Mouse (Mus musculus) kidney, adult 18-20 months (tissue): ENCODE measurements around the gene Retreg2.

Experiments
- DNase-seq: peaks from one replicate; pipeline ENCODE4 v3.0.0; 2021

Gene Retreg2

DNA sequence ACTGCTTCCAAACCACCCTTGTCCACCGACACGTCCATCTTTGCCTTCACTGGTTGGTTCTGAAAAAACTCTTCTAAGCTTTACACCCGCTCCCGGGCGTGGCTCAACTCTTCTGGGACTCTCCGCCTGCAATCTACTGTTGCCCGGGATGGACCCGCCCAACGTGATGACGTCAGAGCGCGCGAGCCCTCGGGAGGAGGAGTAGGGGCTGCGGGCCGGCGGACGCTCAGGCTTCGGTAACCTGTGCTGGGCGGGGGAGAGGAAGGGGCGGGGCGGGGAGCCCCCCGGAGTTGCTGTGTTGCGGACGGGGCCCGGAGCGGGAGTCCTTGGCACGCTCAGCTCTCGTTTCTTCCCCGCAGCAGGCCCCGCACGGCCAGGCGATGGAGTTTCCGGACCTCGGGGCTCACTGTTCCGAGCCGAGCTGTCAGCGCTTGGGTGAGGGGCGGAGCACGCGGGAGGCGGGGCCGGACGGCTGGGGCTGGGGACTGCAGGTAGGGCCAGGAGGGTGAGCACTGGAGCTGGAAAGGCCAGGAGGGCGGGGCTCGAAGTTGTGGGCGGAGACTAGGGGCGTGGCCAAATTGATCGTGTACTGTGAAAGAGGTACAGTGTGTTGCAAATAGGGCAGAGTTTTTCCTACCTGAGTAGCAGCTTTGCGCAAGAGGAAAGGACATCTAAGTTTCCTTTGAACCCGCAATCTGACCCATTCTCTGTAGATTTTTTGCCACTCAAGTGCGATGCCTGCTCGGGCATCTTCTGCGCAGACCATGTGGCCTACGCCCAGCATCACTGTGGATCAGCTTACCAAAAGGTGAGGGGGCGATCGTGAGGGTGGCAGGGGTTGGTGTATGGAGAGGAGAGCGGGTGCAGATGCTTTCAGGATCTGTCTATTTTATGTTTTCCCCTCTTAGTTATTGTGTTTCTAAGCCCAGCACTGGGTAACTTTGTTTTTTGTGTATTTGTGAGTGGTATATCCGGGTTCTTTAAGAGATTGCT lies 26.2 kb downstream of the Retreg2 start, which contains the start of gene Zfand2b:
Gene Zfand2b (plus strand): TSS at position 175 of the 993 bp plus-strand sequence.
- peak; percentile 99 for DNase-seq

- peak; percentile 68 for DNase-seq
Measured at GRCm38 (mm10) chr1:75179334-75180104, 36.9 kb downstream of the Retreg2 start.

- DNase-seq, result peak; percentile 92
Measured at GRCm38 (mm10) chr1:75180105-75180590, 37.6 kb downstream of the Retreg2 start, which contains the start of gene Abcb6. Gene Abcb6 (minus strand): TSS chr1:75180392.

DNA sequence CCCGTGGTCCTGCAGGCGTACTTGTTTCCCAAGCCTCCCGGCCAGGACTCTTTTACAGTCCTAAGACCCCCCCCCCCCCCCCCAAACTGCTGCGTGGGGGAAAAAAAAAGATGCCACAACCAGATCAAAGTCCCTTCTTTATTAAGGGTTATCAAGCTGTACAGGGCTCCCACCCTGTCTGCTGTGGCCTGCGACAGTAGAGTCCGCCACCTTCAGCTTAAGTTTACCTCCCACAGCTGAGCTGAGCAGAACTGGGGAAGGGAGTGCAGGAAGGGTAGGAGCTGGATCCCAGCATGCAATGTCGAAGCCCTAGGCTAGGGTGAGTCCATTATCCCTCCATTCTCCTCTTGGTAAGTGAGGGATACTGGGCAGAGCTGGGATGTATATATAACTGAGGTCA lies 38.2 kb downstream of the Retreg2 start:
- no peak for DNase-seq

- no peak for DNase-seq
Measured at GRCm38 (mm10) chr1:75181377-75181870, 38.8 kb downstream of the Retreg2 start.

DNA sequence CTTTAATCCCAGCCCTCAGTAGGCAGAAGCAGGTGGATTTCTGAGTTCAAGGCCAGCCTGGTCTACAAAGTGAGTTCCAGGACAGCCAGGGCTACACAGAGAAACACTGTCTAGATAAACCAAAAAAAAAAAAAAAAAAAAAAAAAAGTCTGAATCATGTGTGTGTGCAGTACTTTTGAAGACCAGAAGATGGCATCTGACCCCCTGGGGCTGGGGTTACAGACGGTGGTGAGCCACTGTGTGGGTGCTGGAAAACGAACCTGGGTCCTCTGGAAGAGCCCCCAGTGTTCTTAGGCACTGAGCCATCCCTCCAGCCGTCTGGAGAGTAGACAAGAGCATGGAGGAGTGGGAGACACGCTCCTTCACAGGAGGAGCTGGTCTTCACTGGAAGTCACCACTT lies 39.6 kb downstream of the Retreg2 start:
- no peak for DNase-seq

- no peak for DNase-seq
Measured at GRCm38 (mm10) chr1:75185495-75185894, 42.9 kb downstream of the Retreg2 start.

GRCm38 (mm10) chr1:75187126-75187525 lies 44.5 kb downstream of the Retreg2 start:
- no peak for DNase-seq

DNA sequence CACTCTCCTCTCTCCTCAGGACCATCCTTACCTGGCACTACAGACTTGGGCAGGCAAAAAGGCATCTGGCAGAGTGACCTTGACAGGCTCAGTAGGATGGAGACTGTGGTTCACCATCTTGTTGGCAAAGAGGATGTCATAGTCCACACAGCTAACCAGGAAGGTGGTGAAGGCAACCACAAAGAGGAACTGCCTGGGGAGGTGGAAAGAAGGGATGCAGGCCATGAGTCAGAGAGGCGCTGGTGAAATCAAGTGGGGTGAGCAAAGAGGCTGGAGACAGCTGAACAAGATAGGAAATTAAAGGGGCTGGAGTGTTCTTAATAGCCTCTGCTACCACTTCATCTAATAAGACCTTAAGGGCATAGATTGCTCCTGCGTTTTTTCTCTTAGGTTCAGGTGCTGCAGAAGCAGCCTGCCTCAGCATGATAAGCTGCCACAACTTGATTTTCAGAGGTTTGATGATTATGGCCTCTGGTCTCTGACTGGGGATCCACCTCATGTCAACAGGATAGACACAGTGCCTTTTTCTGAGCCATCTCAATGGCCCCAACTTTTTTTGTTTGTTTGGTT lies 45.4 kb downstream of the Retreg2 start:
- no peak for DNase-seq

DNA sequence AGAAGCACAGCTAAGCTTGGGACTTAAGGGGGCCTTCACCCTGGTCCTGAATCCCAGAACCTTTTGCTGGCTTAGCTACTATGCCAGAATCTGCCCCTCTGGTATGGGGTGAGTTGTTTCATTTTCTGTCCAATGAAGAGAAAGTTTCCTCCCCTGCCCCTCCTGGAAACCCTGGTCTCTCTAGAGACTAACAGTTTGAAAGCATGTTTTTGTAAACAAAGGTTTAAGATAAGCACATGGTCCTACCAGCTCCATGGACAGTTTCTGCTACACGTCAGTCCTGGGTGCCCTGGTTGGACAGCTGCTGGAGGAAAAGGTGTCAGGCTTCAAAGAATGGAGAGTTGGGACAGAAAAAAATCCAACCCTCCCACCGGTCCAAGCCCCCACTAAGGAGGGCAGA lies 48.0 kb downstream of the Retreg2 start:
- no peak for DNase-seq

DNA sequence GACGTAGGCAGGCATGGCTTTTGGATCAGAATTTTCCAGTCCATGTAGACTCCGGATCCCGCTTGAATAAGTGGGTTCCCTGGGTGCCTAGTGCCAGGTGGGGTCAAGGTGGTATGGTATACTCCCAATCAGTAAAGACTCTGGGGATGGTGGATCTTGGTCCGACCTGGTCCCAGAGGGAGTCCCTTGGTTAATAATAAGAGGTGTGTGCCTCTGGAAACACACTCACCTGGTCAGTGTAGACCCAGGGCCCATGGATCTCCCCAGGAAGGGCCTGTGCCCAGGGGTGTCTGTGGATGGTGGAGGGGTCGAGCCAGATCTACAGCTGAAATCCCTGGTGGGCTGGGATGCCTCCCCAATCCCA lies 48.7 kb downstream of the Retreg2 start:
- no peak for DNase-seq

DNA sequence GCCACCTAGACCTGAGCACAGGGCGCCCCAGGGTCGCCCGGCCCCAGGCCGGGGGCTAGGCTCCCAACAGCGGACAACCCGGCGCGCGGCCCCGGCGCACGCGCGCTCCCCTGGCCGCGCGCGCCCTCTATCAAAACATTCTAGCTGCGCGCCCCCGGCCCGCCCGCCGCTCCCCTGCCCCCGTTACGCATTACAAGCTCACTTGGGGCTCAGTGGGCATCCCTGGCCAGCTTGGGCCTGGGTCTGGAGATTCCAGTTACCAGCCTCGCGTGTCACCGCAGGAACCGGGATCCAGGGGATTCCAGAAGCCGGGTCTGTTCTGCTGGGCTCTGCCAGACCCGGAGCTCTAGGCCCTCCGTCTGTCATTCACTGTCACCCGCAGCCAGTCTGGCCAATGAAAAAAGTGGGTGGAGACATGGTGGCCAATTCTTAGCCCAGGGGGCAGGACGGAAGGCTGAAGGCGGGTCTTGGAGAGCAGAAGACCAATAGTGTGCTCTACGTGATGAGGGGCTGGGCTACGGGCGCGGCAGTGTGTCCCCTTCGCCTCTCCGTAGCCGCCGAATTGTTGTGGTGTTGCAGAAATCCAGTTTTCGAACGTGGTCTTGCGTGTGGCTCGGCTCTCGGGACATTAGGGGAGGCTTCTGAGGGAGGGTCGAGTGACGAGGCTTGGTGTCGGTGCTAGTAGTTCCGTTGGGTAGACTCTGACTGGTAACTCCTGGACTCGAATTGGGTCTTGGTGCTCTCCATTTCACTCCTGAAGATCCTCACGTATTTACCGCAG lies 49.2 kb downstream of the Retreg2 start, which contains the start of the genes Ankzf1 and Atg9a:
Gene Ankzf1 (plus strand): TSS at position 530 of the 781 bp plus-strand sequence.
Gene Atg9a (minus strand): TSS at position 575 of the 781 bp plus-strand sequence.
- DNase-seq, result peak; percentile 93

DNA sequence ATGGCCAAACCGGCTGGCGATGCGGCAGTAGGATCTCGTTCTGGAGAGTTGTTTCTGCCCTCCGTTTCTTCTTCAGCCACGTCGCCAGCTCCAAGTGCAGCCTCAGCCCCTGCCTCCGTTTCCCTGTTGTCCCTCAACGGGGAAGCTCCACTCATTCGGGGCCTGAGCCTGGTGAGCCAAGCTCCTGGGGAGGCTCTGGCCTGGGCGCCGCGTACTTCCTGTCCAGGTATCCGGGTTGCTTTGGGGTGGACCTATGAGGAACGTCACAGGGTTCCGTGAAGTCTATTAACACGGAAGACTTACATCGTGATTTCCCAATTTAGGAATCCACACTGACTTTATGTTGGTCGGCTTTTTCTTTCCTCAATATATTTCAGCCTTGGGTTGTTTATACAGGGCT lies 49.9 kb downstream of the Retreg2 start:
- no peak for DNase-seq
